Mouse (Mus musculus) hindbrain, embryonic 15.5 days (tissue): ENCODE results near the gene Dnhd1. TPM values are rescaled to one million over a fixed set of nuclear protein-coding genes. Genes with fewer than 3 reads are reported as not detected.

Experiments used
- ATAC-seq: fragments of 200-750 bp; cut with Nextera tagmentation; 2 replicates; pipeline ENCODE4 v1.8.0; 2017; ENCODE audit warnings: low read depth, moderate number of reproducible peaks, moderate TSS enrichment; ENCODE audit not compliant: low FRiP score
- H3K27ac ChIP-seq: fragments of 300-500 bp; sonication (generic); replicated peaks from 2 replicates; pipeline ENCODE4 v1.5.1; 2015; ENCODE audit warnings: mild to moderate bottlenecking, inconsistent platforms
- H3K27me3 ChIP-seq: fragments of 300-500 bp; sonication (generic); 2 replicates; pipeline ENCODE4 v1.6.1; 2015; ENCODE audit warnings: control low read depth, inconsistent platforms
- H3K36me3 ChIP-seq: fragments of 300-500 bp; sonication (generic); 2 replicates; pipeline ENCODE4 v1.6.1; 2015; ENCODE audit warnings: control low read depth, inconsistent platforms
- H3K4me1 ChIP-seq: fragments of 300-500 bp; sonication (generic); replicated peaks from 2 replicates; pipeline ENCODE4 v1.6.1; 2015; ENCODE audit warnings: control low read depth, inconsistent platforms
- H3K4me2 ChIP-seq: fragments of 300-500 bp; sonication (generic); 2 replicates; pipeline ENCODE4 v1.6.1; 2015; ENCODE audit warnings: moderate library complexity, mild to moderate bottlenecking, inconsistent platforms
- H3K4me3 ChIP-seq: fragments of 300-500 bp; sonication (generic); 2 replicates; pipeline ENCODE4 v1.5.1; 2015; ENCODE audit warnings: mild to moderate bottlenecking, inconsistent platforms
- H3K9ac ChIP-seq: fragments of 300-500 bp; sonication (generic); 2 replicates; pipeline ENCODE4 v1.6.1; 2015; ENCODE audit warnings: inconsistent platforms
- H3K9me3 ChIP-seq: fragments of 300-500 bp; sonication (generic); 2 replicates; pipeline ENCODE4 v1.6.1; 2016; ENCODE audit warnings: control low read depth, inconsistent platforms
- WGBS: fragments of 180-500 bp; shearing (Covaris S2); methylation state at CpG from one replicate; pipeline ENCODE4 v1.1.7; 2015; 5-methylcytosine and 5-hydroxymethylcytosine counted together
- polyA plus RNA-seq: library from polyadenylated mRNA; unstranded; fragments of >200 nt; fragmentation: Nextera tagmentation; extraction: Ambion mirVana; gene quantifications from 2 replicates; pipeline ENCODE4 v1.2.1, GENCODE M21; 2015

Gene Dnhd1
- polyA plus RNA-seq, 1 experiment from 2014 or later: 1.1 TPM

- peak; percentile 96 for ATAC-seq
- Histone ChIP-seq H3K4me2 (peak within 1 kb of the TSS; percentile 97), H3K27me3 (no peaks in the 10 kb centered on the region), H3K36me3 (peaks cover 29% of the 10 kb centered on the region), H3K9ac (peak within 1 kb of the TSS; percentile 89), H3K27ac (peak within 1 kb of the TSS; percentile 88), H3K4me3 (peak within 1 kb of the TSS; percentile 97), H3K4me1 (peaks cover 19% of the 10 kb centered on the region), H3K9me3 (no peaks in the 10 kb centered on the region)
- WGBS: under 1% methylated on average over 67 of the region's 67 CpGs
These were observed 93.4 kb downstream of the Dnhd1 start, which contains the start of gene Taf10 for GRCm38 (mm10) chr7:105743926-105744590. Taf10 (minus strand) TSS chr7:105744361.

- Histone ChIP-seq H3K4me3 (no peak overlapping the region), H3K9ac (no peak overlapping the region), H3K27ac (no peak overlapping the region), H3K36me3 (peaks cover 6% of the 10 kb centered on the region), H3K27me3 (no peaks in the 10 kb centered on the region), H3K9me3 (no peaks in the 10 kb centered on the region), H3K4me2 (no peak overlapping the region), H3K4me1 (peaks cover 32% of the 10 kb centered on the region)
- no peak for ATAC-seq
- WGBS: 85% methylated on average over 2 of the region's 2 CpGs
These were observed 97.1 kb downstream of the Dnhd1 start for GRCm38 (mm10) chr7:105747776-105748175.

- no peaks in the 10 kb centered on the region for H3K27me3 ChIP-seq
- peak within 1 kb of the TSS; percentile 67 for H3K4me2 ChIP-seq
- H3K4me1 ChIP-seq: peaks cover 17% of the 10 kb centered on the region
- H3K27ac ChIP-seq: peak within 1 kb of the TSS; percentile 72
- peak; percentile 91 for ATAC-seq
- H3K4me3 ChIP-seq: peak within 1 kb of the TSS; percentile 49
- peaks cover 42% of the 10 kb centered on the region for H3K36me3 ChIP-seq
- H3K9me3 ChIP-seq: no peaks in the 10 kb centered on the region
- peak within 1 kb of the TSS; percentile 58 for H3K9ac ChIP-seq
- WGBS: 20% methylated on average over 20 of the region's 20 CpGs
These were observed 101.1 kb downstream of the Dnhd1 start, which contains the start of gene Tpp1 for GRCm38 (mm10) chr7:105751491-105752433. Tpp1 (minus strand) TSS chr7:105752235.

GRCm38 (mm10) chr7:105752716-105753115 lies 102.1 kb downstream of the Dnhd1 start:
- 0 out of 2 replicates have a peak overlapping the region, but pooled peaks have one; percentile 54 for H3K27ac ChIP-seq
- WGBS: 86% methylated on average over 2 of the region's 2 CpGs

GRCm38 (mm10) chr7:105753281-105753680 lies 102.7 kb downstream of the Dnhd1 start:
- 91% methylated on average over 10 of the region's 10 CpGs for WGBS
- no peak overlapping the region for H3K4me3 ChIP-seq
- peaks cover 57% of the 10 kb centered on the region for H3K36me3 ChIP-seq
- H3K27ac ChIP-seq: 0 out of 2 replicates have a peak overlapping the region, but pooled peaks have one; percentile 54
- H3K4me2 ChIP-seq: no peak overlapping the region
- no peaks in the 10 kb centered on the region for H3K9me3 ChIP-seq
- no peak for ATAC-seq
- peaks cover 17% of the 10 kb centered on the region for H3K4me1 ChIP-seq
- no peaks in the 10 kb centered on the region for H3K27me3 ChIP-seq
- no peak overlapping the region for H3K9ac ChIP-seq

More at GRCm38 (mm10) chr7:105752716-105753115, 102.1 kb downstream of the Dnhd1 start:
- no peaks in the 10 kb centered on the region for H3K27me3 ChIP-seq
- H3K36me3 ChIP-seq: peaks cover 51% of the 10 kb centered on the region
- no peak overlapping the region for H3K4me3 ChIP-seq
- no peak overlapping the region for H3K9ac ChIP-seq
- H3K4me2 ChIP-seq: no peak overlapping the region
- no peaks in the 10 kb centered on the region for H3K9me3 ChIP-seq
- ATAC-seq: no peak; the same call in none of the 2 replicates
- H3K4me1 ChIP-seq: peaks cover 17% of the 10 kb centered on the region

- ATAC-seq: no peak
- Histone ChIP-seq H3K4me2 (no peak overlapping the region), H3K9ac (no peak overlapping the region), H3K27me3 (no peaks in the 10 kb centered on the region), H3K4me1 (peaks cover 6% of the 10 kb centered on the region), H3K9me3 (no peaks in the 10 kb centered on the region), H3K36me3 (peaks cover 84% of the 10 kb centered on the region), H3K27ac (no peak overlapping the region), H3K4me3 (no peak overlapping the region)
- WGBS: 24% methylated on average over 51 of the region's 51 CpGs
These were observed 111.3 kb downstream of the Dnhd1 start for GRCm38 (mm10) chr7:105761813-105762484.

GRCm38 (mm10) chr7:105762517-105763270 lies 112.1 kb downstream of the Dnhd1 start:
- WGBS: 25% methylated on average over 53 of the region's 55 CpGs
- ATAC-seq: no peak
- Histone ChIP-seq H3K9ac (no peak overlapping the region), H3K36me3 (peaks cover 80% of the 10 kb centered on the region), H3K27ac (no peak overlapping the region), H3K4me1 (peaks cover 12% of the 10 kb centered on the region), H3K27me3 (no peaks in the 10 kb centered on the region), H3K9me3 (no peaks in the 10 kb centered on the region), H3K4me2 (no peak overlapping the region), H3K4me3 (no peak overlapping the region)

- WGBS: 79% methylated on average over 11 of the region's 11 CpGs
- Histone ChIP-seq H3K9me3 (no peaks in the 10 kb centered on the region), H3K4me3 (no peak overlapping the region), H3K36me3 (peaks cover 69% of the 10 kb centered on the region), H3K4me1 (peaks cover 28% of the 10 kb centered on the region), H3K27ac (no peak overlapping the region), H3K27me3 (no peaks in the 10 kb centered on the region), H3K4me2 (no peak overlapping the region), H3K9ac (no peak overlapping the region)
- no peak for ATAC-seq
These were observed 113.7 kb downstream of the Dnhd1 start for GRCm38 (mm10) chr7:105764331-105764730.

GRCm38 (mm10) chr7:105767729-105768165 lies 117.1 kb downstream of the Dnhd1 start:
- peaks cover 75% of the 10 kb centered on the region for H3K36me3 ChIP-seq
- peaks cover 52% of the 10 kb centered on the region for H3K4me1 ChIP-seq
- H3K4me2 ChIP-seq: no peak overlapping the region
- peak overlapping the region; percentile 42 for H3K27ac ChIP-seq
- no peaks in the 10 kb centered on the region for H3K9me3 ChIP-seq
- H3K27me3 ChIP-seq: no peaks in the 10 kb centered on the region
- no peak overlapping the region for H3K4me3 ChIP-seq
- 6% methylated on average over 6 of the region's 6 CpGs for WGBS
- H3K9ac ChIP-seq: no peak overlapping the region
- ATAC-seq: peak; percentile 68

- Histone ChIP-seq H3K4me3 (no peak overlapping the region), H3K36me3 (peaks cover 56% of the 10 kb centered on the region), H3K27me3 (no peaks in the 10 kb centered on the region), H3K4me2 (no peak overlapping the region), H3K27ac (no peak overlapping the region), H3K4me1 (peaks cover 69% of the 10 kb centered on the region), H3K9me3 (no peaks in the 10 kb centered on the region), H3K9ac (no peak overlapping the region)
- 83% methylated on average over 3 of the region's 3 CpGs for WGBS
- ATAC-seq: no peak
These were observed 119.3 kb downstream of the Dnhd1 start for GRCm38 (mm10) chr7:105769959-105770358.
